Mouse (Mus musculus): ENCODE data around the gene Slc22a17. TPM values are rescaled to one million over a fixed set of nuclear protein-coding genes. Genes with fewer than 3 reads are reported as not detected.

Slc22a17 gene
- polyA plus RNA-seq, 1 experiment, result 29.0 TPM

DNA sequence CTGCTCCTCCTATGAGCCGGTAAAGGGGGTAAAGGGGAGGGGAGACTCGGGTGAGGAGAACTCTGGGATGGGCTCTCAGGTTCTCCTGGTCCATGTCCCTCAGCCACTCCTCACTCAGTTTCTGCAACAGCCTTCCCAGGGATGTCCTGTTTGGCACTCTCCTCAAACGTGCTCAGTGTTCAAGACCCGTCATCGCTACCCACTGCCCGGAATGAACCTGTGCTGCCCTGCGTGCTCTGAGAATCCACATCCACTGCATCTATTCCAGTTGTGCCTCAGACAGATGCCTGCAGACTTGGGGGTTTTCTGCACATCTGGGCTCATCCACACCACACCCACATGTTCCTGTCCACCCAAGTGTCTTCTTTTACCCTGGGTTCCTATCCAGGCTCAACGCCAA, 29.5 kb upstream of the Slc22a17 start:
- no peaks in the 10 kb centered on the region for H3K27me3 ChIP-seq (ENCODE audit: control insufficient read depth, insufficient read depth, low read length, poor library complexity, severe bottlenecking)
- no peak for TF ChIP-seq POLR2A (IDR thresholded peaks at IDR 0.05; ENCODE audit: insufficient read depth, low read length)
- TF ChIP-seq CTCF (IDR thresholded peaks at IDR 0.05; ENCODE audit: low read depth, low read length), result no peak
- no peak for TF ChIP-seq EP300 (IDR thresholded peaks at IDR 0.05; ENCODE audit: insufficient read depth, low read depth, low read length)
- no peaks in the 10 kb centered on the region for H3K9me3 ChIP-seq (replicated peaks; ENCODE audit: control insufficient read depth, insufficient read depth, low read length, poor library complexity, severe bottlenecking)
- H3K27ac ChIP-seq (ENCODE audit: insufficient read depth, low read length), result no peak overlapping the region
- H3K4me1 ChIP-seq (ENCODE audit: control insufficient read depth, insufficient read depth, low read length), result peaks cover 2% of the 10 kb centered on the region
- H3K36me3 ChIP-seq (ENCODE audit: control insufficient read depth, insufficient read depth, low read length, poor library complexity, severe bottlenecking), result no peaks in the 10 kb centered on the region
- H3K9ac ChIP-seq (ENCODE audit: low read depth, poor library complexity, severe bottlenecking), result no peak overlapping the region
- no peak overlapping the region for H3K4me3 ChIP-seq (ENCODE audit: low read depth, low read length)

- Histone ChIP-seq H3K27me3 (ENCODE audit: control insufficient read depth, insufficient read depth, low read length, poor library complexity, severe bottlenecking) (no peaks in the 10 kb centered on the region), H3K9ac (ENCODE audit: low read depth, poor library complexity, severe bottlenecking) (no peak overlapping the region), H3K9me3 (replicated peaks; ENCODE audit: control insufficient read depth, insufficient read depth, low read length, poor library complexity, severe bottlenecking) (no peaks in the 10 kb centered on the region), H3K36me3 (ENCODE audit: control insufficient read depth, insufficient read depth, low read length, poor library complexity, severe bottlenecking) (no peaks in the 10 kb centered on the region), H3K4me1 (ENCODE audit: control insufficient read depth, insufficient read depth, low read length) (peaks cover 2% of the 10 kb centered on the region), H3K27ac (ENCODE audit: insufficient read depth, low read length) (no peak overlapping the region), H3K4me3 (ENCODE audit: low read depth, low read length) (no peak overlapping the region)
- no peak for TF ChIP-seq EP300 (IDR thresholded peaks at IDR 0.05; ENCODE audit: insufficient read depth, low read depth, low read length)
- no peak for TF ChIP-seq CTCF (IDR thresholded peaks at IDR 0.05; ENCODE audit: low read depth, low read length)
- TF ChIP-seq POLR2A (IDR thresholded peaks at IDR 0.05; ENCODE audit: insufficient read depth, low read length), result no peak
Observed at GRCm38 (mm10) chr14:54941024-54941978, 28.4 kb upstream of the Slc22a17 start.

GRCm38 (mm10) chr14:54940176-54940530, 27.2 kb upstream of the Slc22a17 start:
- Histone ChIP-seq H3K4me1 (ENCODE audit: control insufficient read depth, insufficient read depth, low read length) (peaks cover 2% of the 10 kb centered on the region), H3K9me3 (replicated peaks; ENCODE audit: control insufficient read depth, insufficient read depth, low read length, poor library complexity, severe bottlenecking) (no peaks in the 10 kb centered on the region), H3K27ac (ENCODE audit: insufficient read depth, low read length) (no peak overlapping the region), H3K9ac (ENCODE audit: low read depth, poor library complexity, severe bottlenecking) (no peak overlapping the region), H3K27me3 (ENCODE audit: control insufficient read depth, insufficient read depth, low read length, poor library complexity, severe bottlenecking) (no peaks in the 10 kb centered on the region), H3K4me3 (ENCODE audit: low read depth, low read length) (no peak overlapping the region), H3K36me3 (ENCODE audit: control insufficient read depth, insufficient read depth, low read length, poor library complexity, severe bottlenecking) (no peaks in the 10 kb centered on the region)
- TF ChIP-seq POLR2A (IDR thresholded peaks at IDR 0.05; ENCODE audit: insufficient read depth, low read length) (no peak), CTCF (IDR thresholded peaks at IDR 0.05; ENCODE audit: low read depth, low read length) (no peak), EP300 (IDR thresholded peaks at IDR 0.05; ENCODE audit: insufficient read depth, low read depth, low read length) (no peak)

GRCm38 (mm10) chr14:54939434-54940175, 26.7 kb upstream of the Slc22a17 start:
- Histone ChIP-seq H3K27ac (ENCODE audit: insufficient read depth, low read length) (no peak overlapping the region), H3K9me3 (replicated peaks; ENCODE audit: control insufficient read depth, insufficient read depth, low read length, poor library complexity, severe bottlenecking) (no peaks in the 10 kb centered on the region), H3K4me1 (ENCODE audit: control insufficient read depth, insufficient read depth, low read length) (peaks cover 2% of the 10 kb centered on the region), H3K9ac (ENCODE audit: low read depth, poor library complexity, severe bottlenecking) (no peak overlapping the region), H3K27me3 (ENCODE audit: control insufficient read depth, insufficient read depth, low read length, poor library complexity, severe bottlenecking) (no peaks in the 10 kb centered on the region), H3K4me3 (ENCODE audit: low read depth, low read length) (no peak overlapping the region), H3K36me3 (ENCODE audit: control insufficient read depth, insufficient read depth, low read length, poor library complexity, severe bottlenecking) (no peaks in the 10 kb centered on the region)
- TF ChIP-seq CTCF (IDR thresholded peaks at IDR 0.05; ENCODE audit: low read depth, low read length) (peak; percentile 80), POLR2A (IDR thresholded peaks at IDR 0.05; ENCODE audit: insufficient read depth, low read length) (no peak)

DNA sequence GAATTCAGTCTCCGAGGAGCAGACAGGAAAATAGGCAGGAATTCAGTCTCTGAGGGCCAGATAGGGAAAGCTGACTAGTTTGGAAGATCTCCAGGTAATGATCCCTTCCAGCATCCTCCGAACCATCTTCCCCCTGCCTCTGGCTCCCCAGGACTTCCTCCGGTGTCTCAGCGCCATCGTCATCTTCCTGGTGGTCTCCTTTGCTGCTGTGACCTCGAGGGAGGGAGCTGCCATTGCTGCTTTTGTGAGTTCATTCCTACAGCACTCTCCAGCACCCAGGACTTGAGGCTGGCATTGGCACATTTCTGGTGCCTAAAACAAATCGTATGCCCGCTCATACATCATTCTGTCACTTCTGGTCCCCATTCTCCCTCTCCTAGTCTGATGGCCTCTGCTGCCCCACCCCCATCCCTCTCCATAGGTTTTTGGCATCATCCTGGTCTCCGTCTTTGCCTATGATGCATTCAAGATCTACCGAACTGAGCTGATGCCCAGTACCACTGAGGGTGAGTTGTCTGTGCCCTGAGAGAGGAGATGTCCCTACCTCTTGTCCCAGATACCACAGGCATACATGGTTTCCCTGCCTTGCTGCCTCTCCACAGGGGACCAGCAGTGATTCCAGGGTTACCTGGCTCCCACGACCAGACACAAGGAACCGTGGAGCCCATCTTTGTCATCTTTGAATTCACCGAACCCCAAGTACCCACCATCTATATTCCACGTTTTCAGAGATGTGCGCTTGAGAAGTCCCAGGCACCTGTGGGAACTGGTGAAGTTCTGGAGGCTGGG, 25.7 kb upstream of the Slc22a17 start:
- Histone ChIP-seq H3K9me3 (replicated peaks; ENCODE audit: control insufficient read depth, insufficient read depth, low read length, poor library complexity, severe bottlenecking) (no peaks in the 10 kb centered on the region), H3K9ac (ENCODE audit: low read depth, poor library complexity, severe bottlenecking) (no peak overlapping the region), H3K27me3 (ENCODE audit: control insufficient read depth, insufficient read depth, low read length, poor library complexity, severe bottlenecking) (no peaks in the 10 kb centered on the region), H3K4me3 (ENCODE audit: low read depth, low read length) (no peak overlapping the region), H3K4me1 (ENCODE audit: control insufficient read depth, insufficient read depth, low read length) (peaks cover 2% of the 10 kb centered on the region), H3K36me3 (ENCODE audit: control insufficient read depth, insufficient read depth, low read length, poor library complexity, severe bottlenecking) (no peaks in the 10 kb centered on the region), H3K27ac (ENCODE audit: insufficient read depth, low read length) (no peak overlapping the region)
- TF ChIP-seq POLR2A (IDR thresholded peaks at IDR 0.05; ENCODE audit: insufficient read depth, low read length) (no peak), EP300 (IDR thresholded peaks at IDR 0.05; ENCODE audit: insufficient read depth, low read depth, low read length) (no peak), CTCF (IDR thresholded peaks at IDR 0.05; ENCODE audit: low read depth, low read length) (no peak)

Measured in ES-Bruce4 (cell line).